Mouse (Mus musculus) embryo, embryonic 10 days (tissue): ENCODE results near the gene Smad3.

ENCODE experiments used
- DNase-seq: peaks from one replicate; pipeline ENCODE4 v3.0.0-alpha.2; 2015; ENCODE audit warnings: low spot score

Gene Smad3

GRCm38 (mm10) chr9:63772452-63772851, 14.7 kb upstream of the Smad3 start:
- DNase-seq, result no peak

GRCm38 (mm10) chr9:63771676-63772075, 13.9 kb upstream of the Smad3 start:
- DNase-seq, result no peak

- DNase-seq, result no peak
Observed at GRCm38 (mm10) chr9:63761367-63762094, 3.7 kb upstream of the Smad3 start.

- DNase-seq, result no peak
Observed at GRCm38 (mm10) chr9:63760783-63761182, 3.0 kb upstream of the Smad3 start.

GRCm38 (mm10) chr9:63759973-63760722, 2.4 kb upstream of the Smad3 start:
- no peak for DNase-seq

- peak; percentile 82 for DNase-seq
Observed at GRCm38 (mm10) chr9:63758641-63759391, 1.0 kb upstream of the Smad3 start.

GRCm38 (mm10) chr9:63757462-63757772, 377 bp downstream of the Smad3 start:
- DNase-seq, result peak; percentile 54

- DNase-seq, result peak; percentile 78
Observed at GRCm38 (mm10) chr9:63756581-63757461, 973 bp downstream of the Smad3 start.

GRCm38 (mm10) chr9:63755671-63756543, 1.9 kb downstream of the Smad3 start:
- peak; percentile 39 for DNase-seq

GRCm38 (mm10) chr9:63754556-63755510, 3.0 kb downstream of the Smad3 start:
- DNase-seq, result peak; percentile 42

- DNase-seq, result no peak
Observed at GRCm38 (mm10) chr9:63754039-63754438, 3.8 kb downstream of the Smad3 start.

GRCm38 (mm10) chr9:63753359-63753758, 4.4 kb downstream of the Smad3 start:
- DNase-seq, result no peak

- no peak for DNase-seq
Observed at GRCm38 (mm10) chr9:63752576-63752975, 5.2 kb downstream of the Smad3 start.

GRCm38 (mm10) chr9:63751325-63751724, 6.5 kb downstream of the Smad3 start:
- DNase-seq, result no peak

- peak; percentile 31 for DNase-seq
Observed at GRCm38 (mm10) chr9:63750360-63750974, 7.3 kb downstream of the Smad3 start.

GRCm38 (mm10) chr9:63749296-63749915, 8.4 kb downstream of the Smad3 start:
- no peak for DNase-seq

GRCm38 (mm10) chr9:63747645-63748295, 10.0 kb downstream of the Smad3 start:
- no peak for DNase-seq

- DNase-seq, result no peak
Observed at GRCm38 (mm10) chr9:63746980-63747379, 10.8 kb downstream of the Smad3 start.
